Mouse (Mus musculus) thymus, adult 2 months (tissue): Measurements from ENCODE around the gene Trak1. TPM values are rescaled to one million over a fixed set of nuclear protein-coding genes. Genes with fewer than 3 reads are reported as not detected.
A peak's percentile ranks its signal among the peaks of the same experiment; 100 is the strongest.

Experiments used
- DNase-seq: peaks from one replicate; pipeline ENCODE4 v3.0.0; 2021
- H3K27ac ChIP-seq: fragments of 200-500 bp; 2 replicates; pipeline ENCODE4 v1.5.1; 2012; ENCODE audit warnings: low read length, control low read depth; ENCODE audit not compliant: control insufficient read depth, insufficient read depth
- H3K27me3 ChIP-seq: fragments of 200-500 bp; 2 replicates; pipeline ENCODE4 v1.6.1; 2012; ENCODE audit warnings: mild to moderate bottlenecking, low read length, moderate library complexity, mixed read lengths; ENCODE audit not compliant: control insufficient read depth, insufficient read depth
- H3K36me3 ChIP-seq: fragments of 200-500 bp; 2 replicates; pipeline ENCODE4 v1.6.1; 2012; ENCODE audit warnings: mild to moderate bottlenecking, low read length, moderate library complexity; ENCODE audit not compliant: control insufficient read depth, insufficient read depth
- H3K4me1 ChIP-seq: fragments of 200-500 bp; replicated peaks from 2 replicates; pipeline ENCODE4 v1.6.1; 2012; ENCODE audit warnings: low read length; ENCODE audit not compliant: control insufficient read depth, insufficient read depth
- H3K4me3 ChIP-seq: fragments of 200-500 bp; 2 replicates; pipeline ENCODE4 v1.5.1; 2012; ENCODE audit warnings: mild to moderate bottlenecking, low read length, control low read depth, moderate library complexity; ENCODE audit not compliant: control insufficient read depth, insufficient read depth
- CTCF ChIP-seq: fragments of 200-500 bp; IDR thresholded peaks from 2 replicates; pipeline ENCODE4 v1.5.1; 2012; ENCODE audit warnings: mild to moderate bottlenecking, control low read depth, low read length, moderate library complexity, borderline replicate concordance; ENCODE audit not compliant: control insufficient read depth, poor library complexity, insufficient read depth; ENCODE audit errors: extremely low read depth
- POLR2A ChIP-seq: fragments of 200-500 bp; IDR thresholded peaks from 2 replicates; pipeline ENCODE4 v1.6.1; 2012; ENCODE audit warnings: mild to moderate bottlenecking, low read length, control low read depth, moderate library complexity; ENCODE audit not compliant: control insufficient read depth, poor library complexity, insufficient read depth; ENCODE audit errors: extremely low read depth
- WGBS: fragments of 180-500 bp; shearing (Covaris S2); methylation state at CpG from one replicate; pipeline ENCODE4 v1.1.7; 2018; 5-methylcytosine and 5-hydroxymethylcytosine counted together
- polyA plus RNA-seq: library from polyadenylated mRNA; depleted of rRNA; stranded (reverse); fragments of >200 nt; gene quantifications from 2 replicates; pipeline ENCODE4 v1.2.3, GENCODE M21; 2012

Trak1 gene
- polyA plus RNA-seq, 1 experiment, result 96.5 TPM

DNA sequence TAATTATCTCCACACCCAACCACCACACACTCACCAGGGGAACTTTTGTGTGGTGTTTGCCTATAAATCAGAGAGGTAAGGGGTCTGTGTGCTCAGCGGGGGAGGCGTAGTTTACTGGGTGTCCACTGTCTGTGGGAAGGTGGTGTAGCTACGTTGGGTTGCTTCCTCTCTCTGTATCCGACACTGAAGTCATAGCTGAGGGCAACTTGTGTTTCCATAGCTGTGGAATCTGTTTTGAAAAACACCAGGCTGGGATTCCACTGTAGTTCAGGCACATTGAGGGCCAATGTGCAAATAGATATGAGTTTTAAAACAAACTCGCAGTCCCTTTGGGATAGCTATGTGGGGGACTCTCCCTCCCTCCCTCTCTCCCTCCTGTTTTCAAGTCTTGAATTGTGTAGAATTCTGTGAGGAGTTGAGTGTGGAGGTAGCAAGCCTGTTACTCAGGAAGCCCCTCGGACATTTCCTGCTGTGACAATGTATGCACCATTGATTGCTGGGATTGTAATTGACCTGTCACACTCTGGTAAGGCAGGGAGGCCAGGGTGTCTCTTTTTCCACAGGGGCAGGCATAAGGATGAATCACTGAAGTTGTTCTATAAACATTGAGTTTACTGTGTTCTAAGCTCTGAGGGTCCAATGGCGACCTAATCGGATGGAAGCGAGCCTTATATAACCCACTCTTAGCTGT is 54.2 kb downstream of the Trak1 start:
- TF ChIP-seq POLR2A (no peak), CTCF (no peak)
- no peak overlapping the region for H3K4me3 ChIP-seq
- H3K27me3 ChIP-seq, result no peaks in the 10 kb centered on the region
- peaks cover 31% of the 10 kb centered on the region for H3K4me1 ChIP-seq
- no peaks in the 10 kb centered on the region for H3K36me3 ChIP-seq
- WGBS, result 85% methylated on average over 9 of the region's 9 CpGs
- DNase-seq, result no peak
- H3K27ac ChIP-seq, result no peak overlapping the region

DNA sequence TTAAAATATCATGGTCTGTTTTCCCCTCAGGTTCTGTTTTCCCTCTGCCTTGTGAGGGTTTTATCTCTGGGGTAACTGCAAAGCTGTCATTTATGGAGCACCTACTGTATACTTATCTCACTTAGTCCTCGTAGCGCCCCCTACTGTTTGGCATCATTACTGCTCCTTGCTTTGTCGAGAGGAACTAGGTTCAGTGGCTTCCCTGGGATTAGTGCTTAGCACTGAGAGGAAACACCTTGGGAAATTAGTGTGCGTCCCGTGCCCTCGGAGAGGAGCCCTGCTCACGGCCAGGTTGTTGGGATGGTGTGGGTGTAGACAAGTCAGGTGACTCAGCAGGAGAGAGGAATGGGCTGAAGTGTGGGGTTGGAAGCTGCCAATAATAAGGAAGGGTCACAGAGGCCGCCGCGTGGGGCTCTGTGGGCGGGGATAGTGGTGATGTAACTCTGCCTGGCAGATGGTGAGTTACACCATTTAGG is 54.9 kb downstream of the Trak1 start:
- Histone ChIP-seq H3K27ac (peak overlapping the region; percentile 26; the same call in 1 of the 2 replicates), H3K36me3 (no peaks in the 10 kb centered on the region), H3K27me3 (no peaks in the 10 kb centered on the region), H3K4me1 (peaks cover 30% of the 10 kb centered on the region), H3K4me3 (no peak overlapping the region)
- WGBS, result 31% methylated on average over 11 of the region's 11 CpGs
- DNase-seq, result peak; percentile 62
- TF ChIP-seq CTCF (peak; percentile 42; the same call in 1 of the 2 replicates), POLR2A (no peak)

DNA sequence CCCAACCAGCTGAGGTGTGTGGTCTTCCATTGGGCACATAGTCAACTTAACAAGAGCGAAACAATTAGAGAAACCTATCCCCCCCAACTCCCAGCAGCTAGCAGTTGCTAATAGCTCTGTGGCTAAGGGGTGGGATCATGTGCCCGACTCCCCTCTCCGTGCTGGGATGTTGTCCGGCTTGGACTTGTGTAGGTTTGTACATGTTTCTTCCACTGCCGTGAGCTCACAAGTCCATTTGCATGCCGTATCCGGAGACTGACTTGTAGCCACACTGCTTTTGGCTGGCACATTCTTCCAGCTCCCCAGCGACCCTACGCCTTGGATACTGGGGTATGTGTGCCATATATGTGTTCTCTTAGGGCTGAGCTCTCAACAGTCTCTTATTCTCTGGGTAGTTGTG is 55.4 kb downstream of the Trak1 start:
- WGBS, result 94% methylated on average over 9 of the region's 9 CpGs

DNA sequence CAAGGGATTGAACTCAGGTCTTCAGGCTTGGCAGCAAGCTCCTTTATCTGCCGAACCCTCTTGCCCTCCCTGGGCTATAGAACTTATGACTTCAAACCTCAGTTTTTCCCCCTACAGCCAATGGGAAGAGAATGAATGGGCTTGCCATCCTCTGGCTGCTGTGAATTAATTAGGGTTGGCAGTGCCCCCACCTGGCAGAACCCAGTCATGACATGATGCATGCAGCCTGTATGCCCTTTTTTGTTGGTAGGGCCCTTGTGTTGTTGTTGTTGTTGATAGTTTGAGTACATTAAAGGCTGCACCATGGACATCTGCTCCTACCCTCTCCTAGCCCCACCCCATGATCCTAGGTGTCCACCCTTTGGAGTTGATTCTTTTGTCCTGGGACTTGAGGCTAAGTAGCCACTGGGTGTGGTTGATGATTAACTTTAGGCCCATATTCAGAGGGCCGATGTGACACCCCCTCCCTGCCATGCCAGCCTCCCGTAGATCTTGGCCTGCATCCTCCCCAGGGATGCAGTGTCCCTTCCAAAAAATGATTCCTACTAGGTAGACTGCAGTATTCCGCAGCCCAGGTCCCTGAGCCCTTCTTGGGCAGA is 57.6 kb downstream of the Trak1 start:
- H3K4me1 ChIP-seq, result peaks cover 39% of the 10 kb centered on the region
- no peak overlapping the region for H3K4me3 ChIP-seq
- no peak overlapping the region for H3K27ac ChIP-seq
- no peaks in the 10 kb centered on the region for H3K27me3 ChIP-seq
- 90% methylated on average over 4 of the region's 4 CpGs for WGBS
- TF ChIP-seq CTCF, result no peak; the same call in 1 of the 2 replicates
- TF ChIP-seq POLR2A, result no peak
- DNase-seq, result peak; percentile 71
- no peaks in the 10 kb centered on the region for H3K36me3 ChIP-seq

More for the DNA sequence above, 55.4 kb downstream of the Trak1 start:
- Histone ChIP-seq H3K27ac (no peak overlapping the region), H3K4me3 (no peak overlapping the region), H3K27me3 (no peaks in the 10 kb centered on the region), H3K4me1 (peaks cover 31% of the 10 kb centered on the region), H3K36me3 (no peaks in the 10 kb centered on the region)
- TF ChIP-seq POLR2A (no peak), CTCF (no peak)
- DNase-seq, result no peak

DNA sequence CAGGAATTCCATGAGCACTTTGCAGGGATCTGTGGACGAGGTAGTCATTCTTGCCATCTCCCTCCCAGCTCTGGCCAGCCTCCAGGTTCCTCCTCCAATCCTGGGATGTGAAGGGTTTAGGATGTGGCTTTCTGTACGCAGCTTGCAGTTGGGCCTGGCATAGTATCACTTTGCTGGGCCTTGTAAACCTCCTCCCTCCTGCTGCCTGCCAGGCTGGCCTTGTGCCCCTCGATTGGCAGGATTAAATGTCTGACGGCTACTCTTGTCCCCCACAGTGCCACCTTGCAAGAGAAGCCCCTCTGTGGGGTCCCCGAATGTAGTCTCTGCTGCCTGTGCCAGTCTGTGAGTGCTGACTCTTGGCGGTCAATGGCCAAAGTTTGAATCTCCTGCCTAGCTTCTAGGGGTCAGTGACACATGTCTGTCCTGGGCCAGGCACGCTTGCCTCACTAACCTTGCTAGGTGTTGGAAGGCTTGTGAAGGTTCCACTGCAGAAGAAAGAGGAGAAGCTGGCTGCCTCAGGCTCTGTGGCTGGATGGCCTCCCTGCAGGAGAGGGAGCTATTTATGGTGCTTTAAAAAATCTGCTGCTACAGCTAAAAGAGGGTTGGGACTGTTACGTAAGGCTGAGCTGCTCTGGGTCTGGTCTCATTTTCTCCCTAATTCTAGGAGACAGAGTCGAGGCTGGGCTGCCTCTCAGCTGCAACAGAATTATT is 58.3 kb downstream of the Trak1 start:
- Histone ChIP-seq H3K27ac (no peak overlapping the region), H3K27me3 (no peaks in the 10 kb centered on the region), H3K4me3 (no peak overlapping the region), H3K4me1 (peaks cover 42% of the 10 kb centered on the region), H3K36me3 (no peaks in the 10 kb centered on the region)
- 86% methylated on average over 9 of the region's 9 CpGs for WGBS
- no peak for DNase-seq
- no peak for TF ChIP-seq POLR2A
- TF ChIP-seq CTCF, result no peak

DNA sequence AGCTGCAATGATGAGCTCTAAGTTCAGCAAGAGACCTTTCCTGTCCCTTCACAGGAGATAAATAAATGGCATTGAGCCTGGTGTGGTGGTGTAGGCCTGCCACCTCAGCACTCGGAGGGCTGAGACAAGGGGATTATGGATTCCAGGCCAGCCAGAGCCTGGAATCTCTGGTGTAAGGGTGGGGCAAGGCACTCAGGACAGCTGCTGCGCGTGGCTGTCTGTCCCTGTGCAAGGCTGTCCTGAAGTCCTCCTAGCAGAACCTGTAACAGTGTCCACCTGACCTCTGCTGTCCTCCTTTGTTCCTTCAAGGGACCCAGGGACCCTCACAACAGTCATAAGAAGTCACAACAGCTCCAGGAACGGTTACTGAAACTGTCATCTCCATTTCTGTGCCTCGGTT is 59.8 kb downstream of the Trak1 start:
- no peak overlapping the region for H3K4me3 ChIP-seq
- no peak for TF ChIP-seq CTCF
- no peak for TF ChIP-seq POLR2A
- no peaks in the 10 kb centered on the region for H3K36me3 ChIP-seq
- no peak for DNase-seq
- WGBS, result 96% methylated on average over 5 of the region's 5 CpGs
- H3K4me1 ChIP-seq, result peaks cover 55% of the 10 kb centered on the region
- no peak overlapping the region for H3K27ac ChIP-seq
- H3K27me3 ChIP-seq, result no peaks in the 10 kb centered on the region
